Mouse (Mus musculus): ENCODE measurements around the gene Hydin.
"Not testable (repeated sequence)": the region's sequence is repeated elsewhere in the genome, so short reads cannot be mapped to it uniquely, and the experiment has no call there.

Gene Hydin

GRCm38 (mm10) chr8:110450463-110450862 is 183.7 kb downstream of the Hydin start:
- DNase-seq (ENCODE audit: low read depth, low spot score) = no peak

- no peak for DNase-seq (ENCODE audit: low read depth, low spot score)
Measured at GRCm38 (mm10) chr8:110454466-110454865, 187.7 kb downstream of the Hydin start.

GRCm38 (mm10) chr8:110457424-110457823 is 190.6 kb downstream of the Hydin start:
- DNase-seq (ENCODE audit: low read depth, low spot score) = no peak

DNA sequence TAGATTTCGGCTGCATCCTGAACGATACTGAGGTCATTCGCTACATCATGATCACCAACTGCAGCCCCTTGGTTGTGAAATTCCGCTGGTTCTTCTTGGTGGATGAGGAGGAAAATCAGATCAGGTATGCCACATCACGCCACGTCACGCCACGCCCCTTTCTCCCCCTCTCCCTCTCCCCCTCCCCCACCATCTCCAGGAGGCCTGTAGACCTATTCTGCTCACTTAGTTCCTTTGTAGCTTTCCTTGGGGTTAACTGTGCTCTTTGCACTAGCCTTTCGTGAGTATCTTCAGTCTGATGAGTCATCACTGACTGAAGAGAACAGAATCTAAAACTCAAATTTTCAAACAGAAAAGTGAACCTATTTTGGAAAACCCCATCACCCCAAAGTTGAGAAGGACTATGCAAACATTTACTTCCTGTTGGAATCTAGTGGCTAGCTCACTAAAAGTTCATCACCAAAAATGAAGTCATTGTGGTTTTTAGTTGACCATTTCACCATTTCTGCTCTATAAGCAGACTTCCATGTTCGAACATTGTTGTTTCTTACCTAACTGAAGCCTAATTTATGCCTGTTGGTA is 195.9 kb downstream of the Hydin start:
- no peak for DNase-seq (ENCODE audit: low read depth, low spot score)

DNA sequence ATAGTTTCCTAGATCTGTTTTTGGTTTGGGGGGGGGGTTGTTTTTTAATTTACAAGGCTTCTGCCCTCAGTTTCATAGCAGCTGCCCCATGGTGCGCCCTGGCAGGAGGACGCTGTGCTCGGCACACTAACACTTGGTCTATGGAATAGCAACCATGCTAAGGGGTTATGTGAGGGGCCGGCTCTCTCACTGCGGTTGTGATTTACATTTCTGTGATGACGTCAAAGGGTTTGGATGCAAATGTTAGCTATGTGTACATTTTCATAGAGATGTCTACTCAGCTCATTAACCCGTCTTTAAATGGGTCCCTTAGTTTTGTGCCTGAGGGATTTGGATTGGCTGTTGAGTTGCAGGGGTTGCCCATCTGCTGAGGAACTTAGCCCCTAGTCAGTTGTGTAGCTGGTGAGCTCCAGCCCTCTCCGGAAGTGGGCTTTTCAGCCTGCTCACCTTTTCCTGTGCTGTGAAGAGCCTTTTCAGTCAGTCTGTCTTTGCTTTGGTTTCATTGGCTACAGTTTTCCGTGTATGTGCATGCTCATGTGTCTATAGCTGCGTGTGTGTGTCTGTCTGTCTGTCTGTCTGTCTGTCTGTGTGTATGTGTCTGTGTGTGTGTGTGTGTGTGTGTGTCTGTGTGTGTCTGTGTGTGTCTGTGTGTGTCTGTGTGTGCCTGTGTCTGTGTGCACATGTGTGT is 197.1 kb downstream of the Hydin start:
- no peak for DNase-seq (ENCODE audit: low read depth, low spot score)

GRCm38 (mm10) chr8:110465606-110466005 is 198.8 kb downstream of the Hydin start:
- DNase-seq (ENCODE audit: low read depth, low spot score) = no peak

- no peak for DNase-seq (ENCODE audit: low read depth, low spot score)
Measured at GRCm38 (mm10) chr8:110477256-110477655, 210.5 kb downstream of the Hydin start.

DNA sequence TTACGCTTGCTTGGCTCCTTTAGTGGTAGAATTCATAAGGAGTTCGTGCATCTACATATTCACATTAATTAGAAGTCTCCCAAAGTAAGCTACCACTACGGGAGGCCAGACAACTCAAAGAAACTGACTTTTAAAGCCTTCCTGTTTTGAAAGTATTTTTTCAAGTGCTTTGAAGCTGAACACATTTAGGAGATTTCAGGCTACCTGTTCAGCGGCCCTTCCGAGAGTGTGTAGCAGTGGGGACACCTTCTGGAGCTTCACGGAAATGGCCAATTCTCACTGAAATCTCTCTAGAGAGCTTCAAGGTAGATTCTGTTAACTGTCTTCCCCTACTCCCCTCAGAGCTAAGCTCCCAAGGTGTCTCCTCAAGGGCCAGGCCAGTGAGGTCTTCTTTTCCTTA is 211.8 kb downstream of the Hydin start:
- DNase-seq (ENCODE audit: low read depth, low spot score) = no peak

DNA sequence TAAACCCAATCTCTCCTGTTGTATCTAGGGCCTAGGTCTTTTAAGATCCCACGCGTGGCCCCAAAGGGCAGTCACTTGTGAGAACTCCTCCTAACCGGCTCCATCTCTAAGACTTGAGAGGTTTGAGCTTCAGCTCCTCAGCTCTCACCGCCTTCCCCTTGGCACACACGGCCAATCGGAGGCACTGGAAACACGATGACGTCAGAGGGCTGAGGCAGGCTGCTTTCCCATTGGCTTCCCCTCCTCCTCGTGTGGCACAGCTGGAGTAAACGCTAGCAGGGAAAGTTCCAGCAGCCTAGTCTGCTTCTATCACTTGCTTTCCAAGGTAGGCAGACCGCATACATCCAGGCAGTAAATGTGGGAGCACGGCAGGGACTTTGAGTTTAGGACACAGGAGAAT is 212.6 kb downstream of the Hydin start:
- DNase-seq (ENCODE audit: low read depth, low spot score) = no peak

- DNase-seq (ENCODE audit: low read depth, low spot score) = no peak
Measured at GRCm38 (mm10) chr8:110482275-110482674, 215.5 kb downstream of the Hydin start.

DNA sequence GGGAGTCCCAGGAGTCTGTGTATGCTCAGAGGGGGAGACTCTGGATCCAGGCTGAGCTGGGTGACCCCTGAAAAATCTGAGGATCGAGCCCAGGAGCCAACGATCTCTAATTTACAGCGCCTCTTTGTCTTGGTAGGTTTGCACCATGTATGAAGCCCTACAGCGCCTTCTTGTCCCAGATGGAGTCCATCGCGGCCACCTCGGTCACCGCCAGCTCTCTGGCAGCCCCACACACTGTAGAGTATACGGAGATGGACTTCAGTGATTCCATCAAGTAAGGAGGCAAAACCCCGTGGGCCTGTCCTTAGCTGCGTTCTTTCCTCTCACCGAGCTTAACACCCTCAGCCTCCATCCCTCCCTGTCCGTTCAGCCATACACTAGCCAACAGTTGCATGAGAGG is 218.5 kb downstream of the Hydin start:
- no peak for DNase-seq (ENCODE audit: low read depth, low spot score)

DNA sequence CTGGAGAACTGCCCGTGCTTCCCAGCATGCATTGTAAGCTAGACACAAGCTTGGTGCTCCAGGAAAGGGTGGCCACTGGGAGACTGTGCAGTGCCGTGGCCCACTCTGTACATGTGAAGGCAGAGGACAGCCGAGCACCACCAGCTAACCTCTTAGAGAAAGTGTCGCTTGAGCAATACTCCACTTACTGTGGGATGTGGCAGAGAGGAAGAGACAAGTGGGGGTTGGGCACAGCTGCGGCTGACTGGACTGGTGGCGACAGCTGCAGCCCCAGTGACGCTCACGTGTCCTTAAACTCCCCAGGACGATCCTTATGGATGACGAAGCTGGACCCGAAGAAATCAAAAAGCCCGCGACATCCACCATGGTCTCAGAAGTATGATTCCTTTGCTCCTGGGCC is 219.2 kb downstream of the Hydin start:
- no peak for DNase-seq (ENCODE audit: low read depth, low spot score)

- no peak for DNase-seq (ENCODE audit: low read depth, low spot score)
Measured at GRCm38 (mm10) chr8:110487644-110488043, 220.9 kb downstream of the Hydin start.

GRCm38 (mm10) chr8:110489344-110489743 is 222.6 kb downstream of the Hydin start:
- peak; percentile 48 for DNase-seq (ENCODE audit: low read depth, low spot score)

- DNase-seq (ENCODE audit: low read depth, low spot score) = no peak
Measured at GRCm38 (mm10) chr8:110491118-110491517, 224.3 kb downstream of the Hydin start.

- no peak for DNase-seq (ENCODE audit: low read depth, low spot score)
Measured at GRCm38 (mm10) chr8:110496286-110496685, 229.5 kb downstream of the Hydin start.

DNA sequence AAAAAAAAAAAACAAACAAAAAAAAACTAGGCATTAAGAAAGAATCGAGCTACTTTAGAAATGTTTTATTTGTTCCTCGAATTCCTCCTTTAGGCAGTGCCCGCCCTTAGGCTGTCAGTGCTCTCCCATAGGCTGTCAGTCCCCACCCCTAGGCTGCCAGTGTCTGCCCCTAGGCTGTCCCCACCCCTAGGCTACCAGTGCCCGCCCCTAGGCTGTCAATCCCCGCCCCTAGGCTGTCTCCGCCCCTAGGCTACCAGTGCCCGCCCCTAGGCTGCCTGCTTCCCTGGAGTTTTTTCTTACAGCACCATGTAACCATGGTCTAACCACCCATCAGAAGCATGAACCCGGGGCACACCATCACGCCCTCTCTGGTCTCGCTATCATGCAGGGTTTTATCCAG is 233.5 kb downstream of the Hydin start:
- no peak for DNase-seq (ENCODE audit: low read depth, low spot score)

DNA sequence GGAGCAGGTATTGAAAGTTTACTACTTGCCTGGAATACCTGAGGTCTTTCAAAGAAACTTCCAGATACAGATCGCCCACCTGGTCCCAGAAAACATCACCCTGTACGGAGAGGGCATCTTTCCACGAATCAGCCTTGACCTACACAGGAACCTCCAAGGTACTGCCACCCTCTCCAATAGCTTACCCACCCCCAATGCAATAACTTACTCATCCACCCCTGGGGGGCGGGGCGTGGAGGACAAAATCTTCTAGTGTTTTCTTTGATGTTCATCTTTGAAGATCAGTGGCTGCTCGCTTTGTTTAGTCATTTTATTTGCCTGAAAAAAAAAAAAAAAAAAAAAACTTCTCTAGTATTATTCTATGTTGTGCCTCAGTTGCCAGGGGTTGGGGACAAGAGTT is 233.9 kb downstream of the Hydin start:
- DNase-seq (ENCODE audit: low read depth, low spot score) = no peak

- no peak for DNase-seq (ENCODE audit: low read depth, low spot score)
Measured at GRCm38 (mm10) chr8:110501330-110501729, 234.6 kb downstream of the Hydin start.

DNA sequence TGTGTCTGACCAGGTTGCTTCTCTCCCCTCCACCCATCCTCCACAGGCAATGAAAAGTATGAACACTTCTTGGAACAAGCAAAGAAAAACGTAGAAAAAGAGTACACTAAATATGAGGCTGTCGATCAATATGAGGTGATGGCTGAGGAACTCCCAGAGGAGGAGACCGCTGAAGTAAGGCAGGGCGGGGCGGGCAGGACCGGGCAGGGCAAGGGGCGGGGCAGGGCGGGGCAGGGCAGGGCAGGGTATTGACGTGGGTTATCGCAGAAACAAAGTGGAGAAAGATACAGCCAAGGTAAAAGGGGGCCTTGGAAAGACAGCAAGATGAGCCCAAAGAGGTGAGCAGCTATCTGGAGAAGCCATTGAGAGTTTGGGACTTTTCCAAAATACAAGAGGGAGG is 236.1 kb downstream of the Hydin start:
- DNase-seq (ENCODE audit: low read depth, low spot score) = no peak

- DNase-seq (ENCODE audit: low read depth, low spot score) = no peak
Measured at GRCm38 (mm10) chr8:110508766-110509165, 242.0 kb downstream of the Hydin start.

GRCm38 (mm10) chr8:110519790-110520189 is 253.0 kb downstream of the Hydin start:
- DNase-seq (ENCODE audit: low read depth, low spot score) = no peak

DNA sequence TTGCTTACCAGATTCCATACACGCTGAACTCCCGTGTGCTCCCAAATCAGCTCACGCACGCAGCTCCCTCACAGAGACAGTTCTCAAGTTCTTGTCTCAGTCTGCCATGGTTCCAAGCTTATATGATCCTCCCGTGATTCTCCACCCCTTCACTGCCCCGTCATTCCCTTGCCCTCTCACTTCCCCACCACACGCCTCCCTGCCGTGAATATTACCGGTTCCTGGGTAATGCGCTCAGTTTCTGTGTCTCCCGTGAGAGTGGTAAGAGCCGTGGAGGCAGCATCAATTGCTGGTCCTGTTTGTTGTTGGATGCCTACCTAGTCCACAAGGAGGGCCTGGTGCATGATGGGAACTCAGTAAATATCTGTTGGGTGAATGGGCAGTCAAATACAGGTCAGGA is 255.1 kb downstream of the Hydin start:
- no peak for DNase-seq (ENCODE audit: low read depth, low spot score)

GRCm38 (mm10) chr8:110522495-110522894 is 255.7 kb downstream of the Hydin start:
- DNase-seq (ENCODE audit: low read depth, low spot score) = not testable (repeated sequence)

Data from CD4-positive, CD25-positive, alpha-beta regulatory T cell, adult 2 months (primary cell).